Mouse (Mus musculus) liver, embryonic 14.5 days (tissue): ENCODE results near the gene Tpx2.

Source experiments
- CTCF ChIP-seq: IDR thresholded peaks from 2 replicates; pipeline ENCODE4 v1.5.1; 2016; ENCODE audit warnings: antibody characterized with exemption, low read depth, control low read depth
- EP300 ChIP-seq: IDR thresholded peaks from 2 replicates; pipeline ENCODE4 v1.6.1; 2016; ENCODE audit warnings: antibody characterized with exemption, low read depth

GRCm38 (mm10) chr2:152823770-152824169 is 24.0 kb upstream of the Tpx2 start:
- no peak for TF ChIP-seq CTCF
- TF ChIP-seq EP300, result no peak
